Mouse (Mus musculus) cerebellum, adult 9-10 months (tissue): Measurements from ENCODE around the gene Rpl21.
"Not testable (repeated sequence)": the region's sequence is repeated elsewhere in the genome, so short reads cannot be mapped to it uniquely, and the experiment has no call there.

Experiments used
- DNase-seq: peaks from one replicate; pipeline ENCODE4 v3.0.0; 2022

Rpl21 gene

GRCm38 (mm10) chr5:146872981-146873631 is 40.4 kb downstream of the Rpl21 start:
- DNase-seq = no peak

DNA sequence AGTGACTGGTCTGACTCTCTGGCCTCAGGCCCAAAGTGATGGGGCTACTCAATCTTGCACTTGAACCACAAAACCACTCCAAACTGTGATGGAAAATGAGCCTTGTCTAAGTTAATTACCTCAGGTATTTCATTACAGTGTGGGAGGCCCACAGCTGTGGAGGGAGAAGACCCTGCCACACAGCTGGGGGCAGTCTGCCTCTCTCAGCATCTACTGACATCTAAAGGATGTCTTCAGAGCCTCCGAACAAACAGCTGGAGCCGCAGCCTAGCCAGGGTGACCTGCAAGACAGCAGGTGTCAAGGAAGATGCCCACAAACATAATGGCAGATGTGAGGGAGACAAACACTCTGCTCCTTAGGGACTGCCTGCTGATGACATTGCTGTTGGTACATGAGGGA is 43.3 kb downstream of the Rpl21 start:
- no peak for DNase-seq

- not testable (repeated sequence) for DNase-seq
These were observed 45.2 kb downstream of the Rpl21 start for GRCm38 (mm10) chr5:146877882-146878281.

GRCm38 (mm10) chr5:146882261-146882660 is 49.6 kb downstream of the Rpl21 start:
- no peak for DNase-seq

- no peak for DNase-seq
These were observed 50.4 kb downstream of the Rpl21 start for GRCm38 (mm10) chr5:146883053-146883452.

GRCm38 (mm10) chr5:146883486-146884272 is 51.0 kb downstream of the Rpl21 start:
- DNase-seq = no peak
